Mouse (Mus musculus) kidney, embryonic 15.5 days (tissue): ENCODE data around the gene Mapkapk5. TPM values are rescaled to one million over a fixed set of nuclear protein-coding genes. Genes with fewer than 3 reads are reported as not detected.
A peak's percentile ranks its signal among the peaks of the same experiment; 100 is the strongest.

Source experiments
- ATAC-seq: fragments of 200-750 bp; cut with Nextera tagmentation; replicated peaks from 2 replicates; pipeline ENCODE4 v1.8.0; 2017; ENCODE audit warnings: moderate TSS enrichment; ENCODE audit not compliant: low FRiP score
- H3K27ac ChIP-seq: fragments of 300-500 bp; sonication (generic); 2 replicates; pipeline ENCODE4 v1.5.1; 2015; ENCODE audit warnings: mild to moderate bottlenecking, inconsistent platforms
- H3K27me3 ChIP-seq: fragments of 300-500 bp; sonication (generic); 2 replicates; pipeline ENCODE4 v1.6.1; 2015; ENCODE audit warnings: inconsistent platforms
- H3K36me3 ChIP-seq: fragments of 300-500 bp; sonication (generic); 2 replicates; pipeline ENCODE4 v1.6.1; 2015; ENCODE audit warnings: inconsistent platforms
- H3K4me1 ChIP-seq: fragments of 300-500 bp; sonication (generic); 2 replicates; pipeline ENCODE4 v1.6.1; 2015; ENCODE audit warnings: inconsistent platforms
- H3K4me2 ChIP-seq: fragments of 300-500 bp; sonication (generic); 2 replicates; pipeline ENCODE4 v1.6.1; 2015; ENCODE audit warnings: moderate library complexity, mild to moderate bottlenecking, inconsistent platforms
- H3K4me3 ChIP-seq: fragments of 300-500 bp; sonication (generic); replicated peaks from 2 replicates; pipeline ENCODE4 v1.5.1; 2015; ENCODE audit warnings: mild to moderate bottlenecking, inconsistent platforms
- H3K9ac ChIP-seq: fragments of 300-500 bp; sonication (generic); 2 replicates; pipeline ENCODE4 v1.6.1; 2015; ENCODE audit warnings: mild to moderate bottlenecking, inconsistent platforms
- H3K9me3 ChIP-seq: fragments of 300-500 bp; sonication (generic); replicated peaks from 2 replicates; pipeline ENCODE4 v1.6.1; 2016; ENCODE audit warnings: inconsistent platforms
- WGBS: fragments of 180-500 bp; shearing (Covaris S2); methylation state at CpG from one replicate; pipeline ENCODE4 v1.1.7; 2015; ENCODE audit warnings: mixed read lengths; 5-methylcytosine and 5-hydroxymethylcytosine counted together
- polyA plus RNA-seq: library from polyadenylated mRNA; unstranded; fragments of >200 nt; fragmentation: Nextera tagmentation; extraction: Ambion mirVana; gene quantifications from 2 replicates; pipeline ENCODE4 v1.2.1, GENCODE M21; 2015

The Mapkapk5 gene
- polyA plus RNA-seq, result 42.8 and 48.0 TPM in 2 replicates

DNA sequence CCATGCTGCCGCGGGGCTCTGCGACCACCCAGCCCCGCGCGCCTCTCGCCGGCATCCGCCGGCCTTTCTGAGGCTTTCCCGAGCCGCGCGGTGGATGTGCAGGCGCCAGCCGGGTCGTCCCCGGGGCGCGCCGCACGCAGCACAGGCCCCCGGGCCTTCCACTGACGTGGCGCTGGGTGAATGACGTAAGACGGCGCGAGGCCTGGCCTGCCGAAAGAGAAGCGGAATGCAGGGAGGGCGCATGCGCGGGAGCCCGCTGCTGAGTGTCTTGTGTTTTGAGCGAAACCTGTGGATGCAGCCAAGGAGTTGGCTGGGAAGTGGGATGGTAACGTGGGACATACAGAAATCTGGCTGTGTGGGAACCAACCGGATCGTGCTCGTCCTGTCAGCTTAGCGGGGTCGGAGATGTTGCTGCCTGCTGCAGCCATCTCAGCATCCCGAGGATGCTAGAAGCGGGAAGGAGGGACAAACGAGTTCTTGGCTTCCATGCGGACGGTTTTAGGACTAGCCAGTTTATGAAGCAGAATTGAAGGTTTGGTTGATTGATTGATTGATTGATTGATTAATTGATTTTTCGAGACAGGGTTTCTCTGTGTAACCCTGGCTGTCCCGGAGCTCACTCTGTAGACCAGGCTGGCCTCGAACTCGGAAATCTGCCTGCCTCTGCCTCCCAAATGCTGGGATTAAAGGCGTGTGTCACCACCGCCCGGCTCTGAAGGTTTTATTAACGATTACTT, at the start of gene Mapkapk5:
Gene Mapkapk5 (minus strand): TSS at position 113 of the 737 bp plus-strand sequence.
- Histone ChIP-seq H3K4me1 (peaks cover 29% of the 10 kb centered on the region), H3K27me3 (no peaks in the 10 kb centered on the region), H3K9ac (peak within 1 kb of the TSS; percentile 99), H3K27ac (peak within 1 kb of the TSS; percentile 97), H3K36me3 (no peaks in the 10 kb centered on the region), H3K4me2 (peak within 1 kb of the TSS; percentile 86), H3K9me3 (no peaks in the 10 kb centered on the region; the same call in 1 of the 2 replicates), H3K4me3 (peak within 1 kb of the TSS; percentile 99)
- 1% methylated on average over 55 of the region's 55 CpGs for WGBS
- peak; percentile 93 for ATAC-seq

DNA sequence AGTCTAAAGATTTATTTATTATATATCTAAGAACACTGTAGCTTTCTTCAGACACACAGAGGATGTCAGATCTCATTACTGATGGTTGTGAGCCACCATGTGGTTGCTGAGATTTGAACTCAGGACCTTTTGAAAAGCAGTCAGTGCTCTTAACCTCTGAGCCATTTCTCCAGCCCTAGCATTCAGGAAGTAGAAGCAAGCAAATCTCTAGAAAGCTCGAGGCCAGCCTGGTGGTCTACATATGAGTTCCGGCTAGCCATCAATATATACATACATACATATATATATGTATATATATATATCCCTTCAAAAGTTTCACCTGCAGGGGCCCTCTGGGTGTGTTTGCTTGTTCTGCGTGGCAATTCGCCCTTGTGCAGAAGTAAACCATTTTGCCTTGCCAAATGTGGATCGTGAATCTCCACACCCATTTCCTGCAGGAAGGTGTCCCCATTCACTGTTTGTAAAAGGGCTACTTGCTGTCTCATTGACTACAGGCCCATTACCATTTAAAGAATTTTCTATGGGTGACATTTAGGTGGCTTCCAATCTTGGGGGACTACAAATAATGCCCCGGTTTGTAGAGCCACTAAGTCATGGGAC, 49.1 kb upstream of the Mapkapk5 start:
- no peak for ATAC-seq

DNA sequence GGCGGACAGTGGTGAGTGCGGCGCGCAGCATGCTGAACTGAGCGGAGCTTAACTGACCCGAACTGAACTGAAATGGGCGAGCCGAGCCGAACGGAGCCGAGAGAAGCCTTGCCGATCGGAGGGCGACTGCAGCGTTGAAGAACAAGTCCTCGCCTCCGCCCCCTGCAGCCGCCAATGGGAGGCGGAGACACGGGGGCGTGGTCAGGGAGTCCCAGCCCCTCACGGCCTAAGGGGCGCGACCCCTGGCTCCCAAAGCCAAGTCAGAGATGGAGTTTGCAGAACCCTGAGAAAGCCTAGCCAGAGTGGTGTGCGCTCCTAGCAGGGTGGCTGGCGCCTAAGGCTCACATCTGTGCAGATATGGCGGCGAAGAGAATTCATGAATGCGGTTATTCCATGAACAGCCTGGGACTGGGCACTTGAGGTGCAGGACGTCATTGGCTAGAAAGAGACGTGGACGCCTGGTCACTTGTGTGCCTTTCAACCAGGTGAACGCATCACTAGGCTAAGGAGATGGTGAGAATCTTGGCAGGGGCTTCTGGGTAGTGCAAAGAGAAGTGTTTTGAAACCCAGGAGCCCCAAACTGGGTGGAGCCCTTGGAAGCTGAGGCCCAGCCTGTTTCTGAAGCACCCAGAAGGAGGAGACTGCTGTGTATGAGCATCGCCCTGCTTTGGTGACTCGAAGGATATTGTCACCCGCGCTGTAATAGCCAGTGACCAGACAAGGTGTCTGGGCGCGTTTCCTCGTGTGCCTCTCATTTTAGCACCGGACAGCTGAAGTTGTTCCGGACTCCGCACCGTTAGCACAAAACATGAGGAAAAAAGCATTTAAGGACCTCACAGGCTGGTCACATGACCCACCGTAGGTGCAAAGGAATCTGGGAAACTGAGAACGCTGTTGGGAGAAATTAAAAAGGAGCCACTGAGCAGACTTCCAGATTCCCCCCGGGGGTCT, 48.0 kb upstream of the Mapkapk5 start, which contains the start of gene Aldh2:
Gene Aldh2 (minus strand): TSS at position 374 of the 951 bp plus-strand sequence.
- Histone ChIP-seq H3K9ac (peak within 1 kb of the TSS; percentile 73), H3K27ac (peak within 1 kb of the TSS; percentile 85), H3K9me3 (no peaks in the 10 kb centered on the region), H3K4me2 (peak within 1 kb of the TSS; percentile 92), H3K4me3 (peak within 1 kb of the TSS; percentile 67), H3K27me3 (no peaks in the 10 kb centered on the region), H3K36me3 (no peaks in the 10 kb centered on the region), H3K4me1 (peaks cover 28% of the 10 kb centered on the region)
- ATAC-seq, result peak; percentile 93
- WGBS, result 3% methylated on average over 47 of the region's 47 CpGs

More for the DNA sequence above, 49.1 kb upstream of the Mapkapk5 start:
- no peak overlapping the region for H3K9ac ChIP-seq
- no peak overlapping the region for H3K4me3 ChIP-seq
- no peaks in the 10 kb centered on the region for H3K9me3 ChIP-seq
- H3K27ac ChIP-seq, result no peak overlapping the region
- no peaks in the 10 kb centered on the region for H3K27me3 ChIP-seq
- 80% methylated on average over 6 of the region's 6 CpGs for WGBS
- peaks cover 28% of the 10 kb centered on the region for H3K4me1 ChIP-seq
- H3K36me3 ChIP-seq, result no peaks in the 10 kb centered on the region
- no peak overlapping the region; the same call in 1 of the 2 replicates for H3K4me2 ChIP-seq

DNA sequence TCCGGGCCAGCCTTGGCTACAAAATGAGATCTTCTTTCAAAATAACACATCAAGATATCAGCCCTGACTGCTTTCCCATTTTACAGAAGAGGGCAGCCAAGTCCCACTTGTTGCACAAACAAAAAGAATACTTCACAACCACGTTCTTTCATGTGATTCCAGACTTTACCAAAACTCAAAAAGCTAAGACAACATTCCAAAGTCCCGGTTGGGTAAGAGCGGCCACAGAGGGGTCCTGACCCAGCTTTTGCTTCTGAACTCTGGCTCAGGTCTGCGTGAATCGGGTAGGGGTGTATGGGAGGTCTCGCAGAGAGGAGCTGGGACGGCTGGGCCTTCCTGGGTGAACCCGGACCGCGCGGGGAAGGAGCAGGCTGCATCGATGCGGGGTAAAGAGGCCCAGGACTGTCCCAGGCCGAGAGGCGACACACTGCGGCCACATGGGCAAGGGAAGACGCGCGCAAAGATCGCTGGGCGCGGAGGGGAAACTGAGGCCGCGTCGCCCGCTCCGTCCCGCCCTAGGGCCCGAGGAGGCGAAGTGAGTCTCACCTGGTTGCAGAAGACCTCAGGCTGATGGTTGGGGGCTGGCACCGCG, 47.2 kb upstream of the Mapkapk5 start:
- H3K9me3 ChIP-seq, result no peaks in the 10 kb centered on the region
- 4% methylated on average over 33 of the region's 33 CpGs for WGBS
- H3K4me2 ChIP-seq, result peak overlapping the region; percentile 92
- H3K9ac ChIP-seq, result peak overlapping the region; percentile 73
- peak overlapping the region; percentile 67 for H3K4me3 ChIP-seq
- peak overlapping the region; percentile 85 for H3K27ac ChIP-seq
- peaks cover 28% of the 10 kb centered on the region for H3K4me1 ChIP-seq
- H3K36me3 ChIP-seq, result no peaks in the 10 kb centered on the region
- H3K27me3 ChIP-seq, result no peaks in the 10 kb centered on the region
- ATAC-seq, result peak; percentile 77

DNA sequence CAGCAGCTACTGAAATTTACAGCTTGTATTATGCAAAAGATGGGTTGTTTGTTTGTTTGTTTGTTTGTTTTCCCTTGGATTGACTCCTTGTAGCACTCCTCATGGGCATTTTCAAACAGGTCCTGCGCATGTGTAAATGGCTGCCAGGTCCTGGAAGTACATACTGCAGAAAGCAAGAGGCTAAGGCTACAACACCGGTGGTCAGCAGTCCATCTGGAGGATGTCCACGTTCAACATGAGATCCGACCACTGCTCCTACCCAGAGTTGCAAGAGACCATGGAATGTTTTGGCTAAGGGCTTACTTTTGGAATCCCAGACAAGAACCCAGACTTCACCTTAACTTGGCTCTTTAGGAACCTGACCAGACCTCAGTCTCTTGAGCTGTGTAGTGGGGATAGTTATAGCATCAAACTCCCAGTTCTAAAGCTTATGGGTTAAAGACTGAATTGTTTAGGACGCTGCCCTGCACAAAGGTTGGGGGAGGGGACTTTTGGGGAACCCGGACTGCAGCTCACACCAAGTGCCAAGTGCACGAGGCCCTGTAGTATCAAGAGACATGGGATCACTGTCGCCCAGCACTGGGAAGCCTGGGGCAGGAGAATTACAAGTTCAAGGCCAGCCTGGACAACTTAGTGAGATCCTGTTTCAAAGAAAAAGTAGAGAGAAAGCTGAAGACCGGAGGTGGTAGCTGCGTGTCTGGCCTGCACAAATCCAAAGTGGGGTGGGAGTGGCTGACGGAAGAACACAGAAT, 46.5 kb upstream of the Mapkapk5 start:
- Histone ChIP-seq H3K9ac (no peak overlapping the region), H3K4me3 (peak overlapping the region; percentile 67), H3K4me2 (peak overlapping the region; percentile 92), H3K9me3 (no peaks in the 10 kb centered on the region), H3K4me1 (peaks cover 28% of the 10 kb centered on the region), H3K27me3 (no peaks in the 10 kb centered on the region), H3K27ac (no peak overlapping the region), H3K36me3 (no peaks in the 10 kb centered on the region)
- 53% methylated on average over 11 of the region's 11 CpGs for WGBS
- no peak for ATAC-seq

DNA sequence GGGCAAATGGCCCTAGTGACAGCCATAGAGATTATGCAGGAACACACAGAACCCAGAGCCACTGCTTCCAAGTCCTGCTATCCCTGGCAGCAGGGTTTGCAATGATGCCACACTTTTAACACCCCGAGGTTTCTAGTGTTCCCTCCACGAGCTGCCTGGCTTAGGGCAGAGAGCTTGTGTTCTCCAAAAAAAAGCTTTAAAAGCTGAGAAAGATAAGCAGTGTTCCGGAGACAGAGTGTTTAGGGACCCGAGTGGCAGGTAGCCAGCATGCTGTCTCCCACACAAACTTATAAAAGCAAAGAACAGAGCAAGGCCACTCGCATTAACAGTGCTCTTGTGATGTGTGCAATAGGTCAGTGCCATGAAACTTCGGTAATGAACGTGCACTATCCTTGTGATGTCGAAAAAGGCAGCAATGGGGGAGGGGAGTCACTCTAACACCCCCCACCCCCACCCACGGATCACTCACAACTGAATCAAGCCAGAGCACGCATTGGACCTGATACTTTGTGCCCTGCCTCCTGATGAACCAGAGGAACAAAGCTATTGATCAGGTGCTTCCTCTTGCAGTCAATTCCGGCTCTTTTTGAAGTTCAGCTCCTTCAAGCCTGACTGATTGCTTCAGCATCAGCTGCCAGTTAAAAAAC, 45.8 kb upstream of the Mapkapk5 start:
- peaks cover 34% of the 10 kb centered on the region for H3K4me1 ChIP-seq
- H3K4me3 ChIP-seq, result no peak overlapping the region
- WGBS, result 50% methylated on average over 11 of the region's 11 CpGs
- H3K9me3 ChIP-seq, result no peaks in the 10 kb centered on the region
- no peak overlapping the region for H3K9ac ChIP-seq
- no peak for ATAC-seq
- no peak overlapping the region for H3K27ac ChIP-seq
- no peaks in the 10 kb centered on the region for H3K27me3 ChIP-seq
- H3K4me2 ChIP-seq, result peak overlapping the region; percentile 92
- H3K36me3 ChIP-seq, result no peaks in the 10 kb centered on the region

DNA sequence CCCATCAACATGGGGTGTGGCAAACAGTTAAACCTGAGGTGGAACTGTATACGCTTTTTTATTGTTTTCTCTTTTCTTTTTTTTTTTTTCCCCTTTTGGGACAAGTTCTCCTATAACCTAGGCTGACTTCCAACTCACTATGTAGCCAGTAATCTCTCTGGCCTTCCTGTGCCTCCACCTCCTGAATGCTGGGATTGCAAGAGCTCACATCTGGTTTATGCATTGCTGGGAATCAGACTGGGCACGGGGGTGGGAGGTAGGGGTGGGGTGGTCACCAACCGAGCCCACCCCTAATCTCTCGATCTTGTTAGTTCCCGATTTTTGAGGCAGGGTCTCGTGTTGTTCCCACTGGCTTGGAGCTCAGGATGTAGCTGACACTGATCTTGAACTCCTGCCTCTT, 44.2 kb upstream of the Mapkapk5 start:
- peaks cover 38% of the 10 kb centered on the region for H3K4me1 ChIP-seq
- no peak for ATAC-seq
- H3K9ac ChIP-seq, result no peak overlapping the region
- H3K27ac ChIP-seq, result no peak overlapping the region
- H3K36me3 ChIP-seq, result no peaks in the 10 kb centered on the region
- no peak overlapping the region for H3K4me3 ChIP-seq
- no peak overlapping the region for H3K4me2 ChIP-seq
- H3K27me3 ChIP-seq, result no peaks in the 10 kb centered on the region
- WGBS, result 84% methylated on average over 6 of the region's 6 CpGs
- no peaks in the 10 kb centered on the region for H3K9me3 ChIP-seq

DNA sequence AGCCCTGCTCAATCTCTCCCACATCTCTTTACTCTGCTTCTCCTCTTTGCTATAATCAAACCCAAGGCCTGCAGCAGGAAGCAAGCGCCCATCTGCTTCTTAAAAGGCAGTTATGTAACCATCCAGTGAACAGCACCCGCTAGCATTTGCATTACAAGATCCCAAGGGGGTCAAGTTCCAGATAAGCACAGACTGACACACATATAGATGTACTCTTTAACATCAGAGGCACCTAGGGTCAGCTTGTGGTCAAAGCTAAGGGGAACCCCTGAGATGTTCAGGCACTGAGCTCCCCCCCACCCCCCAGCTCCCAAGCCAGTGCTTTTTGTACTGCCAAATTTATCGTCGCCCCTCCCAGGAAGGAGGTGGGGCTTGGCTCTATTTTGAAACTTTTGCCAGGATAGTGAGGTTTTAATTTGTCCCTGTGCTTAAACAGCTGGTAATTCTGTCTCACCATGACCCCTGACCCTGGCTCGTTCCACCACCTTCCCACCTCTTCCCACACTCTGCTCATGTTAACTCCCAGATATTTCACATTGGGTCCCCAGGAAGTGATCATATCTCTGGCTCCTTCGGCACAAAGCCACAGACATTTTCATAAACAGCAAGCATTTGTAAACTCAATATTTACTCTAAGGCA, 40.8 kb upstream of the Mapkapk5 start:
- no peak overlapping the region for H3K27ac ChIP-seq
- H3K36me3 ChIP-seq, result no peaks in the 10 kb centered on the region
- no peak overlapping the region for H3K4me2 ChIP-seq
- no peak for ATAC-seq
- H3K4me1 ChIP-seq, result peaks cover 26% of the 10 kb centered on the region
- WGBS, result 53% methylated on average over 6 of the region's 6 CpGs
- no peak overlapping the region for H3K9ac ChIP-seq
- no peaks in the 10 kb centered on the region for H3K27me3 ChIP-seq
- no peak overlapping the region for H3K4me3 ChIP-seq
- no peaks in the 10 kb centered on the region for H3K9me3 ChIP-seq

DNA sequence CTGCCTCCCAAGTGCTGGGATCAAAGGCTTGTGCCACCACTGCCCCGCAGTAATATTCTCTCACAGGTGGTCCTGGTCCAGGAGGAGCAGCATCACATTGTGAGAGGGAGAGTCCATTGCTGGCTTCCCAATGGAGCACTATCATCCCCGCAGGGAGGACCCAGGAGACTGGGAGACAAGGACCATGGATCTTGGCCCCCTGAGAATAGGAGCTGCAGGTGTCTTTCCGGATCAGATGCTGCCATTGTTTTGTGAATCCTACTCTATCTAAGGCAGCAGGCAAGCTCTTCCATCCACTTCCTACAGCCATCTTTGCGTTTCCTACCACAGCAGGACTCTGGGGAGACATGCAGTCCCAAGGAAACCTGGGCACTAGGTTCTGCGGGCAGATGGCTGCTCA, 40.0 kb upstream of the Mapkapk5 start:
- Histone ChIP-seq H3K27me3 (no peaks in the 10 kb centered on the region), H3K4me3 (no peak overlapping the region), H3K4me2 (no peak overlapping the region), H3K36me3 (peaks cover 6% of the 10 kb centered on the region; the same call in 1 of the 2 replicates), H3K4me1 (peaks cover 21% of the 10 kb centered on the region), H3K9me3 (no peaks in the 10 kb centered on the region), H3K9ac (no peak overlapping the region), H3K27ac (no peak overlapping the region)
- WGBS, result 89% methylated on average over 5 of the region's 5 CpGs
- ATAC-seq, result no peak

DNA sequence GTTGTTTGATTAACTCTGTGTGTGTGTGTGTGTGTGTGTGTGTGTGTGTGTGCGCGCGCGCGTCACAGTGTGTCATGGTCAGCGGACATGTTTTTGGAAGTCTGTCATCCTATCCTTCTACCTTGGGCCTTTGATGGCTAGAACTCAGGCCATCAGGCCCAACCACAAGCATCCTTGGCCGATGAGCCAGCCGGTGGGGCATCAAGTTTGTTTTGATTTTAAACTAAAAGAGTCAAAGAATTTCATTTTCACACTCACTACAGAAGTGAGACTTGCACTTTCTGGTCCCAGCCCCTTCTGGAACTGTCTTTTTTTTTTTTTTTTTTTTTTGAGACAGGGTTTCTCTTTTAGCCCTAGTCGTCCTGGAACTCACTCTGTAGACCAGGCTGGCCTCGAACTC, 39.3 kb upstream of the Mapkapk5 start:
- H3K27me3 ChIP-seq, result no peaks in the 10 kb centered on the region
- H3K36me3 ChIP-seq, result peaks cover 13% of the 10 kb centered on the region
- no peak overlapping the region for H3K27ac ChIP-seq
- H3K4me3 ChIP-seq, result no peak overlapping the region
- H3K4me2 ChIP-seq, result no peak overlapping the region
- no peaks in the 10 kb centered on the region for H3K9me3 ChIP-seq
- ATAC-seq, result no peak
- H3K9ac ChIP-seq, result no peak overlapping the region
- peaks cover 21% of the 10 kb centered on the region for H3K4me1 ChIP-seq
- 95% methylated on average over 10 of the region's 10 CpGs for WGBS
